Mouse (Mus musculus) stomach, embryonic 15.5 days (tissue): ENCODE data around the gene Prrt3. TPM values are rescaled to one million over a fixed set of nuclear protein-coding genes. Genes with fewer than 3 reads are reported as not detected.
A peak's percentile ranks its signal among the peaks of the same experiment; 100 is the strongest.

Experiments used
- ATAC-seq: fragments of 200-750 bp; cut with Nextera tagmentation; 2 replicates; pipeline ENCODE4 v1.8.0; 2017; ENCODE audit warnings: low read depth, moderate number of reproducible peaks, moderate TSS enrichment; ENCODE audit not compliant: insufficient read depth, low FRiP score
- H3K27ac ChIP-seq: fragments of 300-500 bp; sonication (generic); 2 replicates; pipeline ENCODE4 v1.5.1; 2015; ENCODE audit warnings: mild to moderate bottlenecking, inconsistent platforms
- H3K27me3 ChIP-seq: fragments of 300-500 bp; sonication (generic); replicated peaks from 2 replicates; pipeline ENCODE4 v1.6.1; 2015; ENCODE audit warnings: inconsistent platforms
- H3K36me3 ChIP-seq: fragments of 300-500 bp; sonication (generic); 2 replicates; pipeline ENCODE4 v1.6.1; 2015; ENCODE audit warnings: inconsistent platforms
- H3K4me1 ChIP-seq: fragments of 300-500 bp; sonication (generic); 2 replicates; pipeline ENCODE4 v1.6.1; 2015; ENCODE audit warnings: inconsistent platforms
- H3K4me2 ChIP-seq: fragments of 300-500 bp; sonication (generic); 2 replicates; pipeline ENCODE4 v1.6.1; 2015; ENCODE audit warnings: mild to moderate bottlenecking, inconsistent platforms
- H3K4me3 ChIP-seq: fragments of 300-500 bp; sonication (generic); replicated peaks from 2 replicates; pipeline ENCODE4 v1.5.1; 2015; ENCODE audit warnings: inconsistent platforms
- H3K9ac ChIP-seq: fragments of 300-500 bp; sonication (generic); 2 replicates; pipeline ENCODE4 v1.6.1; 2015; ENCODE audit warnings: inconsistent platforms
- H3K9me3 ChIP-seq: fragments of 300-500 bp; sonication (generic); 2 replicates; pipeline ENCODE4 v1.6.1; 2016; ENCODE audit warnings: inconsistent platforms
- WGBS: fragments of 180-500 bp; shearing (Covaris S2); methylation state at CpG from one replicate; pipeline ENCODE4 v1.1.7; 2015; 5-methylcytosine and 5-hydroxymethylcytosine counted together
- polyA plus RNA-seq: library from polyadenylated mRNA; unstranded; fragments of >200 nt; fragmentation: Nextera tagmentation; extraction: Ambion mirVana; gene quantifications from 2 replicates; pipeline ENCODE4 v1.2.1, GENCODE M21; 2015

Gene Prrt3
- polyA plus RNA-seq, 1 experiment from 2014 or later: 0.40 TPM

DNA sequence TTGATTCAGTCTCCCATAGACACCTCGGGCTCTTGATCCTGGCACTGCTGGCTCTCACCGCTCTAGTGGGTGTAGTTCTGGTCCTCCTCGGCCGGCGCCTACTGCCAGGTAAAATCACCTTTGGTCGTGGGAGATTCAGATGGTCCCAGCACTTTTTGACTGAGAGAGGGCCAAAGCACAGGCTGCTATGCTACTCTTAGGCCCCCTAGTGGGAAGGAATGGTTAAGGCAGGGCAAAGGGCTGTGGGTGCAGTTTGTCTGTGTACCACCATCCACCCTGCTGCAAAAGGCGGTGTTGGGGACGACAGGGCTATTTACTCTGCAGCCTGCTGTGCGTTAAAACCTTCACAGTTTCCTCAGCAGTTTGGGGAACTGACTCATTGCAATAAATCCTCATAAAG, 32.7 kb downstream of the Prrt3 start:
- H3K9ac ChIP-seq: 0 out of 2 replicates have a peak overlapping the region, but pooled peaks have one; percentile 1
- no peaks in the 10 kb centered on the region for H3K36me3 ChIP-seq
- peaks cover 5% of the 10 kb centered on the region; the same call in 1 of the 2 replicates for H3K27me3 ChIP-seq
- H3K4me2 ChIP-seq: peak overlapping the region; percentile 76
- ATAC-seq: peak; percentile 27; the same call in 1 of the 2 replicates
- WGBS: 6% methylated on average over 9 of the region's 9 CpGs
- H3K4me1 ChIP-seq: peaks cover 23% of the 10 kb centered on the region
- H3K9me3 ChIP-seq: no peaks in the 10 kb centered on the region
- H3K4me3 ChIP-seq: peak overlapping the region; percentile 36
- H3K27ac ChIP-seq: no peak overlapping the region

DNA sequence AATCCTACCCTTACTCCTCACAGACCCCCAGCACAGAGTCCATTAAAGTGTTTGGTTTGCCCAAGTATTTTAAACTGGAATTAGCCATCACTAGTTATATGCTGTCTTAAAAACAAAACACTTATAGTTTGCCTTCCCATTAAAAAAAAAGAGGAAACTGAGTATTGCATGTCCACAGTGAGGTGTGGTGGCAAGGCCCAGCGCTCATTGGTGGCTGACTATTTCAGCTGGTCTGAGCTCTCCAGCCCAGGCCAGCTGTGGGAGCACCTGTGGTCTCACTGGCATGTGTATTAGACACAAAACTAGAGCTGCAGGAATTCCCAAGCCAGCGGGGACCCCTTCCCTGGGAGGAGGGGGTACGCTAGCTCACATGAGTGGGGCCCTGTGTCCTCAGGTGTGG, 33.2 kb downstream of the Prrt3 start:
- Histone ChIP-seq H3K27ac (no peak overlapping the region), H3K4me1 (peaks cover 23% of the 10 kb centered on the region), H3K9me3 (no peaks in the 10 kb centered on the region), H3K9ac (no peak overlapping the region), H3K4me2 (peak overlapping the region; percentile 76; the same call in 1 of the 2 replicates), H3K27me3 (peaks cover 5% of the 10 kb centered on the region; the same call in 1 of the 2 replicates), H3K4me3 (no peak overlapping the region), H3K36me3 (no peaks in the 10 kb centered on the region)
- 71% methylated on average over 3 of the region's 3 CpGs for WGBS
- no peak for ATAC-seq

GRCm38 (mm10) chr6:113465602-113466001, 36.1 kb downstream of the Prrt3 start:
- H3K4me1 ChIP-seq: peaks cover 9% of the 10 kb centered on the region
- no peak overlapping the region for H3K4me2 ChIP-seq
- H3K9me3 ChIP-seq: no peaks in the 10 kb centered on the region
- H3K36me3 ChIP-seq: no peaks in the 10 kb centered on the region
- H3K9ac ChIP-seq: no peak overlapping the region
- no peak for ATAC-seq
- H3K27me3 ChIP-seq: peaks cover 5% of the 10 kb centered on the region; the same call in 1 of the 2 replicates
- H3K27ac ChIP-seq: no peak overlapping the region
- H3K4me3 ChIP-seq: no peak overlapping the region
- WGBS: 56% methylated on average over 5 of the region's 5 CpGs

DNA sequence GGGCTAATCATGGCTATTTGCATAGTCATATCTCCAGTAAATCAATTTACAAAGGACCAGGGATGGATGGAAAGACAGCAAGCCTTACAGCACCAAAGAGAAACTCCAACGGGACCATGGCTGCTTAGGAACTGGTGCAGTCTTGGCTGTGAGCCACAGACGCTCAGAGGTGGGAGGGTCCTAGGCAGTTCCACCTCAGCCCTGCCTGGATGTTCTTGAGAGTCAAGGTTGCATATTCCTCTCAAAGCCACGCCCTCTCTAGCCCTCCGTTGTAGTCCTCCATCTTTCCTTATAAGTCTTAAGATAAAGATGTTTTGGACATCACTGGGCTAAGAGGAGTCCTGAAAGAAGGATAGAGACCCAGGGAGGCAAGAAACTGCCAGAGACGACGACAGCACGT, 37.7 kb downstream of the Prrt3 start:
- ATAC-seq: no peak
- peaks cover 2% of the 10 kb centered on the region; the same call in 1 of the 2 replicates for H3K4me1 ChIP-seq
- no peaks in the 10 kb centered on the region for H3K36me3 ChIP-seq
- WGBS: 58% methylated on average over 7 of the region's 7 CpGs
- no peaks in the 10 kb centered on the region for H3K27me3 ChIP-seq
- no peak overlapping the region for H3K4me3 ChIP-seq
- H3K9me3 ChIP-seq: no peaks in the 10 kb centered on the region
- no peak overlapping the region for H3K4me2 ChIP-seq
- H3K27ac ChIP-seq: no peak overlapping the region
- no peak overlapping the region for H3K9ac ChIP-seq

GRCm38 (mm10) chr6:113458635-113459034, 43.1 kb downstream of the Prrt3 start:
- H3K27me3 ChIP-seq: no peaks in the 10 kb centered on the region
- peak overlapping the region; percentile 28 for H3K4me3 ChIP-seq
- no peak overlapping the region for H3K9ac ChIP-seq
- no peaks in the 10 kb centered on the region for H3K9me3 ChIP-seq
- ATAC-seq: peak; percentile 91
- H3K36me3 ChIP-seq: no peaks in the 10 kb centered on the region
- peak overlapping the region; percentile 61 for H3K27ac ChIP-seq
- H3K4me1 ChIP-seq: 0 out of 2 replicates have a peak, but pooled peaks cover 6% of the 10 kb centered on the region
- WGBS: 55% methylated on average over 10 of the region's 10 CpGs
- peak overlapping the region; percentile 46 for H3K4me2 ChIP-seq

DNA sequence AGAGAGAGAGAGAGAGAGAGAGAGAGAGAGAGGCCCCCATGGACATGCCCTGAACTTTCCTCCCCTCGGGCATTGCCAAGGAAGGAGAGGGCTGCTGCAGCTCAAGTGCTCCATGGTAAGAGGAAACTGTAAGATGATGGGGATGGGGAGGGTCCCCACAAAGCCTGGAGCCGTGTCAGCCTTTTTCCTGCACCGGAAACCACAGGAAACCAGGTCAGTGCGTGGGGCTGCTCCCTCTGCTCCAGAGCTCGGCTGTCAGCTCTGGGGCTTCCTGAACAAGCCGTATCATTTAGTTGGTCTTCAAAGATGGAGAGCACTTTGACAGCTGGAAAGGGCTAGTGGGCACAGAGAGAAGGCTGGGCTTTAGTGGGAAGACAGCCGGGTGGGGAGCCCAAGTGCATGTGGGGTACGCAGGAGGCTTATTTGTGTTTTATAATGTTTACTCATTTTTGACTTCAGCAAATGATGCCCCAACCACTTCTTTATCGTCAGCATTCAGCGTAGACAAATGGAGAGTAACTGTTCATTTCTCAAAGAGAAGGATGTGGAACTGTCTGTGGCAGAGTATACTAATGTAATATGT, 43.7 kb downstream of the Prrt3 start, which contains the start of gene Il17re:
Gene Il17re (plus strand): TSS at position 533 of the 583 bp plus-strand sequence.
- H3K9me3 ChIP-seq: no peaks in the 10 kb centered on the region
- ATAC-seq: no peak
- 49% methylated on average over 10 of the region's 10 CpGs for WGBS
- H3K4me3 ChIP-seq: peak within 1 kb of the TSS; percentile 28
- H3K9ac ChIP-seq: no peak within 1 kb of the TSS
- 0 out of 2 replicates have a peak, but pooled peaks cover 6% of the 10 kb centered on the region for H3K4me1 ChIP-seq
- peak within 1 kb of the TSS; percentile 46 for H3K4me2 ChIP-seq
- no peaks in the 10 kb centered on the region for H3K36me3 ChIP-seq
- no peaks in the 10 kb centered on the region for H3K27me3 ChIP-seq
- peak within 1 kb of the TSS; percentile 61 for H3K27ac ChIP-seq

- no peak overlapping the region for H3K9ac ChIP-seq
- H3K27ac ChIP-seq: no peak overlapping the region
- H3K36me3 ChIP-seq: no peaks in the 10 kb centered on the region
- H3K4me1 ChIP-seq: peaks cover 9% of the 10 kb centered on the region; the same call in 1 of the 2 replicates
- H3K4me2 ChIP-seq: no peak overlapping the region
- H3K4me3 ChIP-seq: no peak overlapping the region
- no peak for ATAC-seq
- no peaks in the 10 kb centered on the region for H3K9me3 ChIP-seq
- no peaks in the 10 kb centered on the region for H3K27me3 ChIP-seq
- 58% methylated on average over 5 of the region's 5 CpGs for WGBS
Observed at GRCm38 (mm10) chr6:113455007-113455406, 46.7 kb downstream of the Prrt3 start.

GRCm38 (mm10) chr6:113451839-113452238, 49.9 kb downstream of the Prrt3 start:
- no peak overlapping the region for H3K4me2 ChIP-seq
- H3K27ac ChIP-seq: no peak overlapping the region
- H3K9ac ChIP-seq: no peak overlapping the region
- 70% methylated on average over 2 of the region's 2 CpGs for WGBS
- H3K4me3 ChIP-seq: no peak overlapping the region
- no peak for ATAC-seq
- no peaks in the 10 kb centered on the region for H3K9me3 ChIP-seq
- H3K4me1 ChIP-seq: peaks cover 3% of the 10 kb centered on the region; the same call in 1 of the 2 replicates
- H3K27me3 ChIP-seq: no peaks in the 10 kb centered on the region
- peaks cover 21% of the 10 kb centered on the region for H3K36me3 ChIP-seq

DNA sequence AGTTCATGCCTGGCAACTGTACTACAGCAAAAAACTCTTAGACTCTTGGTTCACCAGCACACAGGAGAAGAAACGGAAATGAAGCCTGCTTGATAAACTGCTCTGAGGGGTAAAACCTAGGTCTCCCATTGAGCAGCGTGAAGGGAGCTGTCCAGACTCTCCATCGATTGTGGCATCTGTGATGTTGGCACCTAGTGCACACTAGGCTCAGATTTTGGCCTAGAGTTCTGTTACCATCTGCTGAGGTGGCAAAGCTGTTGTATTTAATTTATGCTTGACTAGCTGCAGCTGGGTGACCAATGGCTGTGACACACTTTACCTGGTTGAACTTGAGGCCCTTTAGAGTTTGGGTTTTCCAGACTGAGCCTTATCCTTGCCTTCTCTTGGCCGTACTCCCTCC, 54.1 kb downstream of the Prrt3 start:
- Histone ChIP-seq H3K36me3 (peaks cover 28% of the 10 kb centered on the region), H3K27me3 (no peaks in the 10 kb centered on the region), H3K4me1 (peaks cover 3% of the 10 kb centered on the region; the same call in 1 of the 2 replicates), H3K4me3 (no peak overlapping the region), H3K9me3 (no peaks in the 10 kb centered on the region), H3K4me2 (no peak overlapping the region), H3K27ac (no peak overlapping the region), H3K9ac (no peak overlapping the region)
- 94% methylated on average over 4 of the region's 4 CpGs for WGBS
- ATAC-seq: no peak

GRCm38 (mm10) chr6:113444207-113444965, 57.3 kb downstream of the Prrt3 start:
- no peak overlapping the region for H3K9ac ChIP-seq
- 66% methylated on average over 8 of the region's 8 CpGs for WGBS
- no peak overlapping the region for H3K4me2 ChIP-seq
- peaks cover 28% of the 10 kb centered on the region for H3K36me3 ChIP-seq
- H3K4me1 ChIP-seq: no peaks in the 10 kb centered on the region
- no peaks in the 10 kb centered on the region for H3K27me3 ChIP-seq
- no peak for ATAC-seq
- peak overlapping the region; percentile 54; the same call in 1 of the 2 replicates for H3K27ac ChIP-seq
- no peak overlapping the region for H3K4me3 ChIP-seq
- H3K9me3 ChIP-seq: no peaks in the 10 kb centered on the region
